Mouse (Mus musculus) small intestine, adult 2 months (tissue): Measurements from ENCODE around the gene Meis2.

Source experiments
- CTCF ChIP-seq: fragments of 200-500 bp; IDR thresholded peaks from 2 replicates; pipeline ENCODE4 v1.5.1; 2012; ENCODE audit warnings: low read depth, mild to moderate bottlenecking, control low read depth, inconsistent platforms, low read length, moderate library complexity, mixed read lengths; ENCODE audit not compliant: insufficient replicate concordance, insufficient read length; ENCODE audit errors: extremely low read depth
- POLR2A ChIP-seq: fragments of 200-500 bp; IDR thresholded peaks from 2 replicates; pipeline ENCODE4 v1.6.1; 2012; ENCODE audit warnings: low read depth, mild to moderate bottlenecking, control low read depth, inconsistent platforms, low read length, moderate library complexity

- no peak for TF ChIP-seq CTCF
- TF ChIP-seq POLR2A = no peak
Measured at GRCm38 (mm10) chr2:115984952-115985351, 80.7 kb downstream of the Meis2 start.
